Mouse (Mus musculus) splenic B cell, adult 2 months (primary cell): Measurements from ENCODE around the gene Snai1.
A peak's percentile ranks its signal among the peaks of the same experiment; 100 is the strongest.

Experiments
- DNase-seq: peaks from one replicate; pipeline ENCODE4 v3.0.0-alpha.2; 2011; ENCODE audit warnings: low read depth, low spot score
- H3K27me3 ChIP-seq: 2 replicates; pipeline ENCODE4 v1.6.1; 2012; ENCODE audit warnings: mild to moderate bottlenecking, low read length, moderate library complexity, mixed read lengths; ENCODE audit not compliant: control insufficient read depth, poor library complexity, insufficient read depth, severe bottlenecking
- H3K36me3 ChIP-seq: 2 replicates; pipeline ENCODE4 v1.6.1; 2012; ENCODE audit warnings: mild to moderate bottlenecking, low read length, moderate library complexity, mixed read lengths; ENCODE audit not compliant: control insufficient read depth, poor library complexity, insufficient read depth, severe bottlenecking

Gene Snai1

GRCm38 (mm10) chr2:167508569-167508968, 29.4 kb upstream of the Snai1 start:
- H3K36me3 ChIP-seq = peaks cover 18% of the 10 kb centered on the region
- DNase-seq = no peak

GRCm38 (mm10) chr2:167510485-167510884, 27.5 kb upstream of the Snai1 start:
- Histone ChIP-seq H3K27me3 (no peaks in the 10 kb centered on the region), H3K36me3 (peaks cover 21% of the 10 kb centered on the region)
- no peak for DNase-seq

More at GRCm38 (mm10) chr2:167508569-167508968, 29.4 kb upstream of the Snai1 start:
- H3K27me3 ChIP-seq = no peaks in the 10 kb centered on the region

- Histone ChIP-seq H3K36me3 (peaks cover 22% of the 10 kb centered on the region), H3K27me3 (no peaks in the 10 kb centered on the region)
- no peak for DNase-seq
Measured at GRCm38 (mm10) chr2:167512365-167512764, 25.6 kb upstream of the Snai1 start.

- Histone ChIP-seq H3K36me3 (peaks cover 22% of the 10 kb centered on the region), H3K27me3 (no peaks in the 10 kb centered on the region)
- peak; percentile 64 for DNase-seq
Measured at GRCm38 (mm10) chr2:167512970-167513369, 25.0 kb upstream of the Snai1 start.

- Histone ChIP-seq H3K36me3 (peaks cover 16% of the 10 kb centered on the region), H3K27me3 (no peaks in the 10 kb centered on the region)
- no peak for DNase-seq
Measured at GRCm38 (mm10) chr2:167514641-167515040, 23.4 kb upstream of the Snai1 start.

- peaks cover 16% of the 10 kb centered on the region for H3K36me3 ChIP-seq
- no peaks in the 10 kb centered on the region for H3K27me3 ChIP-seq
- DNase-seq = no peak
Measured at GRCm38 (mm10) chr2:167515688-167516087, 22.3 kb upstream of the Snai1 start.

- peaks cover 6% of the 10 kb centered on the region for H3K36me3 ChIP-seq
- H3K27me3 ChIP-seq = no peaks in the 10 kb centered on the region
- DNase-seq = peak; percentile 48
Measured at GRCm38 (mm10) chr2:167519606-167520252, 18.3 kb upstream of the Snai1 start.

- no peaks in the 10 kb centered on the region for H3K36me3 ChIP-seq
- DNase-seq = peak; percentile 55
- no peaks in the 10 kb centered on the region for H3K27me3 ChIP-seq
Measured at GRCm38 (mm10) chr2:167528278-167528677, 9.7 kb upstream of the Snai1 start.

GRCm38 (mm10) chr2:167529935-167530513, 8.0 kb upstream of the Snai1 start:
- no peaks in the 10 kb centered on the region for H3K36me3 ChIP-seq
- DNase-seq = no peak
- no peaks in the 10 kb centered on the region for H3K27me3 ChIP-seq

- no peaks in the 10 kb centered on the region for H3K27me3 ChIP-seq
- H3K36me3 ChIP-seq = no peaks in the 10 kb centered on the region
- DNase-seq = no peak
Measured at GRCm38 (mm10) chr2:167530536-167530935, 7.5 kb upstream of the Snai1 start.

GRCm38 (mm10) chr2:167532131-167532530, 5.9 kb upstream of the Snai1 start:
- no peaks in the 10 kb centered on the region for H3K27me3 ChIP-seq
- peak; percentile 74 for DNase-seq
- no peaks in the 10 kb centered on the region for H3K36me3 ChIP-seq

GRCm38 (mm10) chr2:167533880-167534279, 4.1 kb upstream of the Snai1 start:
- DNase-seq = no peak
- Histone ChIP-seq H3K27me3 (no peaks in the 10 kb centered on the region), H3K36me3 (no peaks in the 10 kb centered on the region)

GRCm38 (mm10) chr2:167536320-167536945, 1.6 kb upstream of the Snai1 start:
- DNase-seq = peak; percentile 15
- no peaks in the 10 kb centered on the region for H3K27me3 ChIP-seq

GRCm38 (mm10) chr2:167538671-167539306, 794 bp downstream of the Snai1 start:
- no peak for DNase-seq
- no peaks in the 10 kb centered on the region for H3K27me3 ChIP-seq
- no peaks in the 10 kb centered on the region for H3K36me3 ChIP-seq

More at GRCm38 (mm10) chr2:167536320-167536945, 1.6 kb upstream of the Snai1 start:
- H3K36me3 ChIP-seq = no peaks in the 10 kb centered on the region
